Mouse (Mus musculus) urinary bladder, postnatal 25 days (tissue): ENCODE data around the gene Jup.
"Not testable (repeated sequence)": the region's sequence is repeated elsewhere in the genome, so short reads cannot be mapped to it uniquely, and the experiment has no call there.

Experiments used
- DNase-seq: peaks from one replicate; pipeline ENCODE4 v3.0.0; 2022; ENCODE audit warnings: low spot score

Gene Jup

DNA sequence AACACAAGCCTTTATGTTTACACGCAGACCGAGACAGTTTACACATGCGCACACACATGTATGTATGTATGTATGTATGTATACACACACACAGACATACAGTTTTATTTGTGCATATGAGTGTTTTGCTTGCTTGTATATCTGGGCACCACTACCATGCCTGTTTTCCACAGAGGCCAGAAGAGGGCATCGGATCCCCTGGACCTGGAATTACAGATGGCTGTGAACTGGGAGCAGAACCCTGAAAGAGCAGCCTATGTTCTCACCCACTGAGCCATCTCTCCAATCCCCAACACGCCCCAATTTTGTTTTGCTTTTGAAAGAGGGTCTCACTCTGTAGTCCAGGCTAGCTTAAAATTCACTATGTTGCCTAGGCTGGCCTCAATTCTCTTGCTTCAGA lies 40.2 kb downstream of the Jup start:
- no peak for DNase-seq

DNA sequence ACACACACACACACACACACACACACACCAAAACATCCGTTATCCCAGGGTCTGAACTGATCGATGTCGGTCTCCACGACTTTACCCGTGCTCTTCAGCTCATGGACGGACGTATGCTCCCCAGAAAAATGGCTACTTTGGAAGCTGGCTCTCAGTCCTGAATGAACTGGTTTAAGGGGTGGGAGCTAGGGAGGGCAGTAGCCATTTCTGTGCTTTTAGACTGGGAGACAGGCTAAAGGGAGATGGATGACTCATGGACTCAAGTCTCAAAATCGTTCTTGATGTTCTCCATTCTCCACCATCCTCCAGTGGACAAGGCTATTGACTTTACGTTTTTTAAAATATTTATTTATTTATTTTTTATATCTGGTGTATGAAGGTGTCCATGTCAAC lies 40.7 kb downstream of the Jup start:
- DNase-seq = no peak

DNA sequence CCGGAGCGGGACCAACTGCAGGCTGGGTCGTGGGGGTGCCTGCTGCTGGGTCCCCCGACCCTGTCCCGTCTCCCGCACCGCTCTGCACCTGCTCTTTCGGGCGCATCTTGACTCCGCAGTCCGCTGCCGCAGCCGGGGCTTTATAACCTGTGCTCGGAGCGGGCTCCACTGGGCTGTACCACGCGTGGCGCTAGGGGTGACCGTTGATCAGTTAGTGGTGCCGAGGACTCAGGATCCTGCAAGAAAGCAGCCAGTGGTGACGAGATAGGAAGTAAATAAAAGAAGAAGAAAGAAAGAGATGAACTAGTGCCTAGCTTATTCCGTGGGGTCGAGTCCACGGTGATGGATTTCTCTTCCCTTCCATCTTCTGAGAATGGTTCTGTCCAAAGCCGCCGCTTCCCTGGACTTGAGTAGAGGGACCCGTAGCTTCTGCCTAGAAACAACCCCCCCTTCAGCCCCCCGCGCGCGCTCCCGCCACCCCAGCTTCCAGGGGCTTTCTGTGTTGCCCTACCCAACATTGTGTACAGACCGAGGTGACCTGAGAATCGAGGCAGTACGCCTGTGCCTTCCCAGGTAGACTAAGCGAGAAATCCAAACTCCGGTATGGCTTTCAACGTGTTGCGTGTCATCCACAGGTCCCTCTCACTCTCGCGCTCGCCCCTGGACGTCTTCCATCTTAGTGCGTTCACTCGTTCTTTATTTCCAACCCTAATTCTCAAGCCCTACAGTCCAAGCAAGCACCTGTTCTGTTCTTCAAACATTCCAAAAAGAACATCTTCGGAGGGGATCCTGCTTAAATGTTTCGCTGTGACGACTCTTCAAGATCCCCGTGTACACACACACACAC lies 41.4 kb downstream of the Jup start, which contains the start of gene Hap1:
Gene Hap1 (minus strand): TSS at position 157 of the 847 bp plus-strand sequence.
- DNase-seq = peak; percentile 66

DNA sequence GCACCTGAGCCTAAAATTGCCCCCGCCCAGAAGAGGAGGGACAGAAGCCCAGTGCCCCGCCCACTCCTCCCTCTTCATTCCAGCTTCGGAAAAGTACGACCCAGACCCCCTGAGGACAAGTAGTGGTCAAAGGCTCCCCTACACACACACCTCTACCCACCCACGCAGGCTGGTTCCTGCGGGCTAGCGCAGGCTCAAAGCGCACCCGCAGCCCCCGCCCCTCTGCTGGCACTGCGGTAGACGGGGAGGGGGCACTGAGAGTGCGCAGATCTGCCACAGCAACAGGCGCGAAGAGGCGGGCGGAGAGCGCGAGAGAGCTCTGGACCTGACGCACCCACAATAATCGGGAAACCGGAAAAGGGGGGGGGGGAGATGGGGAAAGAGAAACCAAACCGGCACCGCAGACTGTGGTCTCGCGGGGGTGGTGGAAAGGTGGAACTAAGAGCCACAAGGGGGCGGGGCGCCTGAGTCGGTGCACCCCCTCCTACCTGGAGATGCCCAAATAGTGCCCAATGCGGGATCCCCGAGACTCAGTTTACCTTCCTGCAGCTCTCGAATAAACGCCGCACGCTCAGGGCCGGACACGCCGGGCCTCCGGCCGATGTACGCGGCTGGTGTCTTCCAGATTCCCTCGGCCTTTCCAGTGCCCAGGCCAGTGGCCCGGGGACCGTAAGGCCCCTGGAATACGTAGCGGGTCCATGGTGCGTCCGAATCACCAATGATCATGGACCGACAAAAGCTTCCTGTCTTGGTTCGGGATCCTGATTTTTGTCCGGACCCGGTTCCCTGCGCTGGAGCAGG lies 42.2 kb downstream of the Jup start:
- DNase-seq = peak; percentile 41

DNA sequence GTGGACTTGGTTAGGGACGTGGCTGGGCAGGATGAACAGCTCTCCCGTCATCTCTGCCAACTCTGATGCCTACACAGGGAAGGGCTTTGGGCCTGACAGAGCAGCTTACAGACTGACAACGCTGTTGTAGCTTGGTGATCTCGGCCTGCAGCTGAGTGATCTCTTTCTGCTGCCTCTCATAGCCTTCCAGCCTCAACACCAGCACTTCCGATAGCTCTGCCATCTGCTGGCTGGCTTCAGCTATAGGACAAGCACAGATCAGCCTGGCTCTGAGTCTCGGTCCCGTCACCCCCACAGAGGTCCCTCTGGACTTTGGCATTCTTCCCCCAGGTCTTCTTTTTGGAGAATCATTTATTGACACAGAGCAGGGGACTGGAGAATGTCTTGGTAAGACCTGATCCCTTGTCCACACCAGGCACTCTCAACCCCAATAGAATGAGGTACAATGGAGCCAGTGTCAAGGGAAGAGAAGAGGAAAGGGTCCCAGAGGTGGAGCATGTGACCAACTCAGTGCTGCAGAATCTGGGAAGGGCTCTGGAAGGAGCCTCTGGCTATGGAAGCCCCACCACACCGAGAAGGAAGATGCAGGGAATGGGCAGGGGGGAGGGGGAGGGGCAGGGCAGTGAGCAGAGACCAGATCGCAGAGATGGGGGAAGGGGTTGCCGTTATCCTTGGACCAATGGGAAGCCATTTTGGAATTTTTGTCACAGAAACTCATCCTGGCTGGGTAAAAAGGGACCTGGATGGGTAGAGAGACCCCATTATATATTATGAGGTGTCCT lies 45.3 kb downstream of the Jup start:
- no peak for DNase-seq

DNA sequence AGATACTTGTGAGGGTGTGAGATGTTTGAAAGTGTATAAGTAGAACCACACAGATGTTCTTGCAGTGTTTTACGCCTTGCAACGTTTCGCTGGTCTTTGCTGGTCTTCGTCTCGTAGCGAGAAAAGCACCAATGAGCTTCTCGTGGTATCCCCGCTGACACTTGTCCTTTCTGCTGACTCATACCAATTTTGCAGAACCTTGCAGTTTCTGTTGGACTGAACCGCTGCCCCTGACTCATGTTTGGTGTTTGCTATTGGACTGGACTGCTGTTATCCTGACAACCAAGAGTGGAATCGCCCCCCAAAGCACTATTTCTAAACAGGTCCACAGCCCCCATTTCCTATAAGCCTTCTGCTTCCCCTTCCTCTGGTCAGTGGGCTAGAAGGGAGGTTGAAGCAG lies 53.3 kb downstream of the Jup start:
- DNase-seq = no peak

DNA sequence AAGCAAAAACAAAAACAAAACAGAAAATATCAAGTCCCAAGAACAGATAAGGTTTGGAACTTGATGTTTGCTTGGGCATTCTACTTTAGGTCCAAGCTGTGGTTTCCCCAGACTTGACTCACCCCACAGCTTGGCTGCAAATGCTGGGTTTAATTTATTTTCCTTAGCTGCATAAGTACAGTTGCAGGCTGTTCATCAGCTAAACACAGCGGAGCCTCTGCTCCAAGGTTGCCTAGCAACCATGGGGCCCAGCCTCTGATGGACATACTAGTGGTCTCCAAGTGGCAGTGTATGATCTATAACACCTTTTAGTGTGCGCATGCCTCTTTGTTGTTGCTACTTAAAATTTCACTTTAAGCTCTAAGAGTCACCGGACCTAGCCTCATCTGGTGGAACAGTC lies 61.8 kb downstream of the Jup start:
- no peak for DNase-seq

DNA sequence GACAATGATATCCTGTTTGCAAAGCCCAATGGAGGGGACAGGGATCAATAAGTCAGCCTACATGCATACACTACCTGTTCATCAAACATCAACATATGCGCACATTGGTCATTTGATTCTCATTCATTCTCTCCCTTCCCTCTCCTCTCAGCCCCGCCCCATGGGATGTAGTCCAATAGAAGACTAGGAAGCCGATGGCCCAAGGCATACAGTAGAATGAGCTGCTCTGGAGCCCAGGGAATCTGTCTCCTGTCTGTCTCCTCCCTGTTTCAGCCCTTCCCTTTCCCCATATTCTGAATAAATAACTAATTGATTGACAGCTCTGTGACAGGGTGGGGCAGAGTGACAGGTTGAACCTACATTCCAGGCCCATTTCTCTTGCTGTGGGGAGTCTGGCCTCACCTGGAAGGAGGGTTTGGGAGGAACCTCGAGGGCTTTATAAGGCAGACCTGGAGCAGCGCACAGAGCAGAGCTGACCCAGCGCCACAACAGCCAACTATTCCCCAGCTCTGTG lies 63.6 kb downstream of the Jup start, which contains the start of gene Gast:
Gene Gast (plus strand): TSS at position 464 of the 514 bp plus-strand sequence.
- no peak for DNase-seq

DNA sequence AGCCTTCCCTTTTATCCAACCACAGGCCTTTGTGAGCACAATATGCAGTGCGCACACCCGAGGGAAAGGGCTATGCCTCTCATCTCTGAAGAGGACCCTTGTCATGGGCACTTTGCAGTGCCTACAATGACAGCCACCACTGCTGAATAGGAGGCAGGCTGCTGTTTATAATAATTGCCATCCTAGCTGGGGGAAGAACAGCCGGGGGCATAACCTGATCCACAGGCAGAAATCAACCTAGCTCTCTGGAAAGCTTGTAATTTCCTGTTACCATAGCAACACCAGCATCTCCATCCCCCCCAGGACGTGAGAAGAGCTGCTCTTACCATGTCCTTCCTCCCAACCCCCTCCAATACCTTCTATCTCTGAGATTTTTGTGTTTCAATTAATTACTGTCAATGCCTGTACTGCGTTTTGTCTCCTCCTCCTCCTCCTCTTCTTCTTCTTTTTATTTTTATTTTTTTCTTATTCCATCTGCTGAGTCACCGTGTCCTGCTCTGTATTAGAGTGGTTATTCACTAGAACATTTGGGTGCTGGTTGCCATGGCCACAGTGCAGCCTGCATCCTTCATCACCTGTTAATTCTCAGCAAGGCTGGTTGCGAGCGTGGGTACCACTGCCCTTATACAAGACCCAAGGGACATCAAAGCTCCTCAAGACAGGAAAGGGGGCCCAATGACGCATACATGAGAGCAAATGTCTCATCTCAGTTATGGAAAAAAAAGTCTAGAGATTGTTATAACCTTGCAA lies 64.6 kb downstream of the Jup start:
- no peak for DNase-seq

DNA sequence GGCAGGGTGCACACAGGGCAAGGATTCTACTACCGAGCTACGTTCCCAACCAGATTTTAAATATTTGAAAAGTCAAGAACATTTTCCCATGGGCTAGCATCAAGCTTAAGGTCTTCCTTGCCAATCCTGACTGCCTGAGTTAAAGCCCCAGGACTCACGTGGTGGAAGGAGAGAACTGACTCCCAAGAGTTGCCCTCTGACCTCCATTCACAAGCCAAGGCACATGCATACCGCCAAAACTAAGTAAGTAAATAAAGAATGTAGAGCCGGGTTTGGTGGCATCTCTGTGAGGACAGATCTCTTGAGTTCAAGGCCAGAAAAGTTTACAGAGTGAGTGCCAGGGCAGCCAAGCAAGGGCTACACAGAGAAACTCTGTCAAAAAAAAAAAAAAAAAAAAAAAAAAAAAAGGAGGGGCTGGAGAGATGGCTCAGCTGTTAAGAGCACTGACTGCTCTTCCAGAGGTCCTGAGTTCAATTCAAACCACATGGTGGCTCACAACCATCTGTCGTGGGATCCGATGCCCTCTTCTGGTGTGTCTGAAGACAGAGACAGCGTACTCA lies 66.7 kb downstream of the Jup start:
- DNase-seq = not testable (repeated sequence)

DNA sequence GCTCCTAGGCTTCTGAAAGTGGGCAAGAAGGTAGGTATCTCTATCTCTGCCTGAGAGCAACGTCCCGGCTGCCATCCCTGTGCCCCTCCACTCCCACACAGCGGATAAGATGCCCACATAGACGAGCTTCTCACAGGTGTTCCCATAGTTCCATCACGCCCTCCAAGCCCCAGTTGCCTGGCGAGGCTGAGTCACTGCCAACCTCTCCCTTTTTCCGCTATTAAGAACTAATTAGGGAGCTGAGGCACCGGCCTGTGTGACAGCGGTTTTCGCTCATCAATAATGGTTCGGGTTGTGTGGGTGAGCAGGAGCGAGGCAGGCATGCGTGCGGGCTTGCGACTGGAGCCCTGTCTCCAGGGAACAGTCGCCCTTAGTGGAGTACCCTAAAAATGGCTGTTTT lies 67.3 kb downstream of the Jup start:
- DNase-seq = no peak

DNA sequence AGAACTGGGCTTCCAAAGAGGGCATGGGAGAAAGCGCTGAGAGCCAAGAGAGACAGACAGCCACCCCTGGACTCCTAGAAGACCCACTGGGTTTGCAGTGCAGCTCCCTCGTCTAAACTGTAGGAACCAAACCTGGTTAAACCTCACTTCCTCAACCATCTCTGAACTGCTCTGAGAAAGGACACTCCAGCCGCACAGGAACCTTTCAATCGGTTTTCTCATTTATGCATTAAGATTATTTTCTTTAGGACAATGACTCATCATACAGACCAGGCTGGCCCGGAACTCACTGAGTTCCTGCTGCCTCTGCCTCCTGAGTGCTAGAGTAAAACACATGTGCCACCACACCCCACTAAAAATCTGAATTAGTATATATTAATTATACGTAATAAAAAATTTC lies 69.8 kb downstream of the Jup start:
- no peak for DNase-seq

DNA sequence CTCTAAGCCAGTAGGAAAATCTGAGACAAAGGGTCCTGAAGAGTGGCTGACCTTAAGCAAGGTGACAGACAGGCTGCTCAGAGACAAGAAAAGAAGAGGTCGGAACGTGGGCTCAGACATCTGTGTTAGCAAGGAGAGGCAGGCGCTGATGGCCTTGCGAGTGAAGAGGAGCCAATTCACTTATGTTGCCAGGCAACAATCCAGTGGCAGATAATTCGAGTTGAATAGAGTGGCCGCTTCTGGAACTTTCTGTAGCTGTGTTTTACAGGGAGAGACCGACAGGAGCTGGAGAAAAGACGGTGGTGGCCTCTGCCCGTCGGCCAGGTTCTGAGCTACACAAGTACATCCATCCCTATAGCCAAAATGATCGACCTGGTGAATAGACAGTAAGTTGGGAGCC lies 70.2 kb downstream of the Jup start:
- no peak for DNase-seq

DNA sequence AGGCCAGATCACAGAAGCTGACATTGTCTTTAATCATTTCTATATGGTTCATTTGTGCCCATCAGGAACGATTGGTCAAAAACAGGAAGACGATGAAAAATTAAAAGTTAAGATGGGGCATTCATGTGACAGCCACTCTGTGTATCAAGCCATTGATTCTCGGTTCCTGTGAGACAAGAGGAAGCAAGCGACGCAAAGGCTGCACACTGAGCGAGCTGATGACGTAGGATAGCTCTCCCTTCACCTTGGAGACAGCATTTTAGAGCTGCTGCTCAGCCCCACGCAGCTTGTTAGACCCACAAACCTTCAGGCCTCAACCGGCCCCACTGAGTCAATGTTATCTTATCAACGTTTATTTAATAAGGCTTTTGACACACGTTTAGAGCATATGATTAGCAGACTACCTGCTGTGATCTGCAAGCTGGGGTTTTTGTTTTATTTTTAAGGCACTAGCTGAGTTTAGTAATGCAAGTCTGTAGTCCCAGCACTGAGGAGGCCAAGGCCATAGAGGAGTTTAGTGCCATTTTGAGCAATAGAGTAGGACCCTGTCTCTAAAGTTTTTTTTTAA lies 72.4 kb downstream of the Jup start:
- no peak for DNase-seq

DNA sequence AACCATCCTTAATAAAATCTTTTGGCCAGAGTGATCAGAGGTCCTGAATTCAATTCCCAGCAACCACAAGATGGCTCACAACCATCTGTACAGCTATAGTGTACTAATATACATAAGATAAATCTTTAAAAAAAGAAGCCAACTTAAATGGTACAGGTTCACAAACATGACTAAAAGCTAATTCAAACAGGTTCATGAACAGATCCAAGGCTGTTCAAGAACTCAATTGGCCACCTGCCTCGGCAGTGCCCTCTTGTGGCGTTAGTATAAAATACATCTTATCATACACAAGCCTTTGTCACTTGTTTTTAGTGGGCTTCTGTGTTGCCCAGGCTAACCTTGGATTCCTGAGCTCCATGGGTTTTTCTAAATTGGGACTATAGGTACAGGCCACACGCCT lies 74.0 kb downstream of the Jup start:
- DNase-seq = peak; percentile 59

DNA sequence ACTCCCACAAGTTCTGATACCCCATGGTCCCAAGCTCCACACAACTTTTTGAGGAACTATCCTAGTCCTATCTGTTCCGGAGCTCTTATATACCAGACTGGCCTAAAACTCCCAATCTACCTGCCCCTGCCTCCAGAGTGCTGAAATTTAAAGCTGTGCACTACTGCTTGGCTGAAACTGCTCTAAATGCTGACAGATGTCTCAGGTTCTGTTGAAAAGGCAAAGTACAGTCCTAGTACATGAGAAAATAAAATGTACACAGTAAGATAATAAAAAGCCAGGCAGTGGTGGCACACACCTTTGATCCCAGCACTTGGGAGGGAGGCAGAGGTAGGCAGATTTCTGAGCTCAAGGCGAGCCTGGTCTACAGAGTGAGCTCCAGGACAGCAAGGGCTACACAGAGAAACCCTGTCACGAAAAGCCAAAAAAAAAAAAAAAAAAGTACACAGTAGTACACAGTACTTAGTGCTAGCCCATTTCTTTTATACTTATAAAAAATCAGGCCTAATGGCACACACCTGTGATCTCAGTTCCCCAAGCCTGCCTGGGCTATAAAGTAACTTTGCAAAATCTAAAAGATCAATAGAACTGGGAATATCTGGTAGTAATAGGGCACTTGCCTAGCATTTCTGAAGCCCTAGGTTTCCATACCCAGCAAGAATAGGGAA lies 74.8 kb downstream of the Jup start:
- DNase-seq = no peak

DNA sequence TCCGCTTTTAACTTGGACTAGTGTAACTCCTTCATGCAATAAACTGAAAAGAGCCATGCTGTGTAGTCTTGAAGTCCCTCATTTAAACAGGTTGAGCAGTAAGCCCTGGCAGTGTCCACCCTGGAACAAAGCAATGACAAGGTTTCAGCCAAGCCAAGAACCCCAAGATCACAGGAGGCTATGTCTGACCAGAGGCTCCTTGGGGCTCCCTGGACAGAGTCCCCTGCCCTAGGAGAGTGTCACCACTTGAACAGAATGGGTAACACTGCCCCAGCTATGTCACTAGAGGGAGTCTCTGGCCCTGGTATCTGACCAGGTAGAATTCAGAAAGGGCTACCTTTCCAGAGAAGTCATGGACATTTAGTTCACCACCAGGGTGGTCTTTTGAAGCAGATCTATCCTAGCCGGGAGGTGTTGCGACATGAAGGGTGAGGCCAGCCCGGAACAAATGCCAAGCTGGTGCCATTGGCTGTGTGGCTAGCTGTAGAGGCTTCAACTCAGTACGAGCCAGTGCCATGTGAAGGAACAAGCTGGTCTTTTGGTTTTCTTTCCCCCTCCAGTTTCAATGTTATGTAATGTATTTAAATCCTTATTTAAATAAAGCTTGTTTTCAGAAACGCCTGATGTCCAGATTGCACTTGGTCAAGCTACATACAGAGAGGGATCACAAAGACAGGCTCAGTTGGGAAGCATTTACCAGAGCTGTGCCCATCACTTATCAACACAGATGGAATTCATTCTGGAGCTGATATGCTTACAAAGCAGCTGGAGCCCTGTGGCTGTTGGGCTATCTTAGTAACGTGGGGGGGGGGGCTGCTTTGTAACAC lies 75.9 kb downstream of the Jup start:
- not testable (repeated sequence) for DNase-seq

DNA sequence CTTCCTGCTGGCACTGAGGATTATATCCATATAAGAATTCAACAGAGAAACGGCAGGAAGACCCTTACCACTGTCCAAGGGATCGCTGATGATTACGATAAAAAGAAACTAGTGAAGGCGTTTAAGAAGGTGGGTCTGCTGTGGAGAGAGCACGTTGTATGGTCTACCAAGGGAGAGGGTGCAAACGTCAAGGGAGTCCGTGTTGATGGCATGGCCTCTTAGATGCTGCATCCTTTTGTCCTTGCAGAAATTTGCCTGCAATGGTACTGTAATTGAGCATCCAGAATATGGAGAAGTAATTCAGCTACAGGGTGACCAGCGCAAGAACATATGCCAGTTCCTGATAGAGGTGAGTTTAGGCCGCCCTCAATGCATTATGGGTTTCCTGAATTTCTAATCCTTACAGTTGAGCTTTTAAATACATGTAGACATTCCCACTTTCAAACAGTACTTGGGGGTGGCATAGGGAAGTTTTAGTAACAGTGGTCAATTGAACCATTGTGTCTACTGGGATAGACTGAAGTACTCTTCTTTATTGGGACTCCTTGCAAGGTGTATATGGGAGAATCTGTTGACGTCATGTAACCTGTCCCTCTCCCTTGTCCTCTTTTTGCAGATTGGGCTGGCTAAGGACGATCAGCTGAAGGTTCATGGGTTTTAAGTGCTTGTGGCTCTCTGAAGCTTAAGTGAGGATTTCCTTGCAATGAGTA lies 76.7 kb downstream of the Jup start:
- DNase-seq = not testable (repeated sequence)
